Mouse (Mus musculus) hindbrain, embryonic 16.5 days (tissue): ENCODE results near the gene Astl. TPM values are rescaled to one million over a fixed set of nuclear protein-coding genes. Genes with fewer than 3 reads are reported as not detected.

Experiments
- ATAC-seq: fragments of 200-750 bp; cut with Nextera tagmentation; 2 replicates; pipeline ENCODE4 v1.8.0; 2017; ENCODE audit warnings: moderate TSS enrichment, moderate library complexity
- H3K27ac ChIP-seq: fragments of 300-500 bp; sonication (generic); 2 replicates; pipeline ENCODE4 v1.5.1; 2014; ENCODE audit warnings: low read depth, mild to moderate bottlenecking, control low read depth, low read length, moderate library complexity
- H3K27me3 ChIP-seq: fragments of 300-500 bp; sonication (generic); replicated peaks from 2 replicates; pipeline ENCODE4 v1.6.1; 2014; ENCODE audit warnings: low read length; ENCODE audit not compliant: control insufficient read depth, insufficient read depth
- H3K36me3 ChIP-seq: fragments of 300-500 bp; sonication (generic); 2 replicates; pipeline ENCODE4 v1.6.1; 2014; ENCODE audit warnings: mild to moderate bottlenecking, low read length, moderate library complexity, mixed read lengths; ENCODE audit not compliant: control insufficient read depth, insufficient read depth
- H3K4me1 ChIP-seq: fragments of 300-500 bp; sonication (generic); 2 replicates; pipeline ENCODE4 v1.6.1; 2014; ENCODE audit warnings: low read depth, low read length; ENCODE audit not compliant: control insufficient read depth, insufficient read depth
- H3K4me2 ChIP-seq: fragments of 300-500 bp; sonication (generic); 2 replicates; pipeline ENCODE4 v1.6.1; 2014; ENCODE audit warnings: mild to moderate bottlenecking, low read length, control low read depth, moderate library complexity
- H3K4me3 ChIP-seq: fragments of 300-500 bp; sonication (generic); 2 replicates; pipeline ENCODE4 v1.5.1; 2014; ENCODE audit warnings: mild to moderate bottlenecking, low read length, control low read depth, moderate library complexity
- H3K9ac ChIP-seq: fragments of 300-500 bp; sonication (generic); 2 replicates; pipeline ENCODE4 v1.6.1; 2014; ENCODE audit warnings: low read depth, mild to moderate bottlenecking, control low read depth, low read length, moderate library complexity
- H3K9me3 ChIP-seq: fragments of 300-500 bp; sonication (generic); 2 replicates; pipeline ENCODE4 v1.6.1; 2014; ENCODE audit warnings: mild to moderate bottlenecking, low read length, moderate library complexity; ENCODE audit not compliant: control insufficient read depth
- WGBS: fragments of 180-500 bp; shearing (Covaris S2); extraction: QIAGEN DNeasy Blood & Tissue Kit; methylation state at CpG from one replicate; pipeline ENCODE4 v1.1.7; 2014; 5-methylcytosine and 5-hydroxymethylcytosine counted together
- polyA plus RNA-seq: library from polyadenylated mRNA; unstranded; fragments of >200 nt; fragmentation: Nextera tagmentation; extraction: Ambion mirVana; gene quantifications from 2 replicates; pipeline ENCODE4 v1.2.1, GENCODE M21; 2015

Gene Astl
- polyA plus RNA-seq, 1 experiment from 2014 or later, result not detected

DNA sequence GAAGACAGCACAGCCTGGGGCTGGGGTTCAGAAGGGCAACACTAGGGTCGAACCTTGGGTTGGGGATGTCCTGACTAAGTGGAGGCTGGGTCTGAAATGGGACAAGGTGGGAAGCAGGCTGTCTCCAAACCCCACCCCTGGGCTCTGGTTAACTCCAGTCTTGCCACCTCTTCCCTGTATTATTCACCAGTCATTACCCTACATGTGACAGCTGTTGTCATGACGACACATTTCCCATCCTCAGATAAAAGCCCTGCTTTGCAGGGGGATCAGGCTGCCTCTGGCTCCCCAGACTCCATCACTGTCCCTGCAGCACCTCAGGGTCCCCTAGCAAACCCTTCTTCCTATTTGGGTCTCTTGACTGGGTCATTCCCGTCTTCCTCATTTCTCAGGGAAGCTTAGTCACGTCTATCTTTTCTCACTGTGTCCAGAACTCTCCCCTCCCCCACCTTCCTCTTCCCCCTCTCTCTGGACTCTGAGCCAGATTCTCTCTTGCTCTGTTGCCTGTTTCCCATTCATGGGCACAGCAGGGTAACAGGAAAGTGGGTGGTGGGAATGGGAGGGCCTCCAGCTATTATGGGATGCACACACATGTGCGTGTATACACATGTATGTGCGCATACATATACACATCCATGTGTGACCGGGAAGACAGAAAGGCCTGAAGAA lies 39.6 kb downstream of the Astl start:
- Histone ChIP-seq H3K36me3 (no peaks in the 10 kb centered on the region), H3K9ac (no peak overlapping the region), H3K4me2 (no peak overlapping the region), H3K27ac (no peak overlapping the region), H3K9me3 (no peaks in the 10 kb centered on the region), H3K4me3 (no peak overlapping the region), H3K4me1 (no peaks in the 10 kb centered on the region; the same call in none of the 2 replicates), H3K27me3 (no peaks in the 10 kb centered on the region)
- 56% methylated on average over 7 of the region's 7 CpGs for WGBS
- peak; percentile 52; the same call in 1 of the 2 replicates for ATAC-seq

- no peak for ATAC-seq
- 71% methylated on average over 7 of the region's 7 CpGs for WGBS
Measured at GRCm38 (mm10) chr2:127378611-127378990, 40.2 kb downstream of the Astl start.

DNA sequence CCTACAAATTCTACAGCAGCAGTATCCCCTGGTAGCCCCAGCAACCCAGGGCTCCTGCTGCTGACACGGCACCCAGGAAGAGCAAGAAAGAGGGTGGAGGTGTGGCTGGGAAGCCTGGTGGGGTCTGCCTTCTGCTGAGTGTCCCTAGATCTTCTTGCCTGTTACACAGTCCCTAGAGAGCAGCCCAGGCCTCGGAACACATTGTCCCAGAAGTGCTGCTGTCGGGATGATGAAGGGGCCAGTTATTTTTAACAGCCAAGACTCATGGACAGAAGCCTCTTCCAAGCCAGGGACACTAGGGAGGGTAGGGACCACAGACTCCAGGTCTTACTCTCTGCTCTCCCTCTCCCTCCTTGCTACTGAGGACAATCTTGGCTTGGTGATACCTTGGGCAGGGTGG lies 40.8 kb downstream of the Astl start:
- no peaks in the 10 kb centered on the region; the same call in none of the 2 replicates for H3K4me1 ChIP-seq
- WGBS, result 68% methylated on average over 3 of the region's 3 CpGs
- H3K4me3 ChIP-seq, result no peak overlapping the region
- no peak overlapping the region for H3K4me2 ChIP-seq
- no peaks in the 10 kb centered on the region for H3K27me3 ChIP-seq
- no peaks in the 10 kb centered on the region for H3K9me3 ChIP-seq
- ATAC-seq, result no peak
- no peak overlapping the region for H3K27ac ChIP-seq
- H3K36me3 ChIP-seq, result no peaks in the 10 kb centered on the region
- H3K9ac ChIP-seq, result no peak overlapping the region

More at GRCm38 (mm10) chr2:127378611-127378990, 40.2 kb downstream of the Astl start:
- Histone ChIP-seq H3K27me3 (no peaks in the 10 kb centered on the region), H3K4me1 (no peaks in the 10 kb centered on the region; the same call in none of the 2 replicates), H3K4me2 (no peak overlapping the region), H3K9ac (no peak overlapping the region), H3K27ac (no peak overlapping the region), H3K4me3 (no peak overlapping the region), H3K36me3 (no peaks in the 10 kb centered on the region), H3K9me3 (no peaks in the 10 kb centered on the region)

DNA sequence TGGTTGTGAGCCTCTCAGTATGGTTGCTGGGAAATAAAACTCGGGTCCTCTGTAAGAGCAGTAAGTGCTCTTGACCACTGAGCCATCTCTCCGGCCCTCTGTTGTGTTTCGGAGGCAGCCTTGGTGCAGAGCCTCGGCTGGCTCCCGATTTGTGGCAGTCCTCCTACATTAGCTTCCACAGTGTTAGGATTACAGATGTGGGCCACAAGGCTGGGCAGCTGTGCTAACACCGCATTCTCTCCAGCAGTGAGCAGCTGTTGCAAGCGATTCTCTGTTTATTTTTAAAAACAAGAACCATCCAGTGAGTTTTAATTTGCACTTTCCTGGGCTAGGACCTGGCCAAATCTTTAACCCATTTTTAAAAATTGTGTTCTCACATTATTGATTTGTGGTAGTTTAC lies 45.4 kb downstream of the Astl start:
- H3K36me3 ChIP-seq, result no peaks in the 10 kb centered on the region
- H3K27me3 ChIP-seq, result no peaks in the 10 kb centered on the region
- no peak overlapping the region for H3K27ac ChIP-seq
- no peaks in the 10 kb centered on the region for H3K9me3 ChIP-seq
- no peaks in the 10 kb centered on the region for H3K4me1 ChIP-seq
- WGBS, result 65% methylated on average over 7 of the region's 7 CpGs
- H3K9ac ChIP-seq, result no peak overlapping the region
- H3K4me3 ChIP-seq, result no peak overlapping the region
- no peak for ATAC-seq
- no peak overlapping the region for H3K4me2 ChIP-seq

DNA sequence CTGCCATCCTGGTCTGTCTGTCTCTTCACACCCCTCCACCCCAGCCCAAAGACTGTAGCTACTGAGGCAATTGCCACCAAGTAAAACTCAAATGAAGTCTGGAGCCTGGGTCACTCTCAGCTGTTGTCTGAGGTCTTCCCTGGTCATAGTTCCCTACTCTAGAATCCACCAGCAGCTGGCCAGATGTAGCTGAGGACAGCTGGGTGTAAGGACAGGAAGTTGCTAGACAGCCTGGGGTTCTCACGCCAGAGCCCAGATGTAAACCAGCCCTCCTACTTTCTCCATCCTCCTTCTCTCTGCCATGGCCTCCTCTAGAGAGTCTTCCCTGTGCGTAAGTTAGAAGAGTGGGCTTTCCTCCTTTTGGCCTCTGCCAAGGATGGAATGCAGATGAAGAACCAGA lies 49.1 kb downstream of the Astl start:
- no peak for ATAC-seq

DNA sequence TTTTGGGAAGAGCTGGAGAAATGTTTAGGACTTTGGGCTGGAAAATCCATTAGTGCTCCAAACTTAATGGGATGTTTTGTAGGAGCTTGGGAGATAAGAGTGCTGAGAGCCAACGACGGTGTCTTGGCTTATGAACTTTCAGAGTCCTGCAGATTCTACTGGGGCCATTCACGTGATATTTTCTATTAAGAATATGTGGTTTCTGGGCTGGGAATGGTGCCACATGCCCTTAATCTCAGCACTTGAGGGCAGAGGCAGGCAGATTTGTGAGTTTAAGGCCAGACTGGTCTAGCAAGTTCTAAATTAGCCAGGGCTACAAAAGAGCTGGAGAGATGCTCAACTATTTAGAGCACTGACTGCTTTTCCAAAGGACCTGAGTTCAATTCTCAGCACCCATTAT lies 51.9 kb downstream of the Astl start:
- H3K4me2 ChIP-seq, result no peak overlapping the region
- no peak for ATAC-seq
- H3K27ac ChIP-seq, result no peak overlapping the region
- no peaks in the 10 kb centered on the region for H3K36me3 ChIP-seq
- H3K27me3 ChIP-seq, result no peaks in the 10 kb centered on the region
- H3K4me1 ChIP-seq, result no peaks in the 10 kb centered on the region
- 83% methylated on average over 3 of the region's 3 CpGs for WGBS
- H3K4me3 ChIP-seq, result no peak overlapping the region
- H3K9ac ChIP-seq, result no peak overlapping the region
- H3K9me3 ChIP-seq, result no peaks in the 10 kb centered on the region

More for the DNA sequence above, 49.1 kb downstream of the Astl start:
- no peak overlapping the region for H3K4me3 ChIP-seq
- H3K9ac ChIP-seq, result no peak overlapping the region
- no peaks in the 10 kb centered on the region for H3K9me3 ChIP-seq
- no peaks in the 10 kb centered on the region for H3K27me3 ChIP-seq
- H3K36me3 ChIP-seq, result no peaks in the 10 kb centered on the region
- no peak overlapping the region for H3K27ac ChIP-seq
- H3K4me1 ChIP-seq, result no peaks in the 10 kb centered on the region
- H3K4me2 ChIP-seq, result no peak overlapping the region
- 81% methylated on average over 2 of the region's 2 CpGs for WGBS

GRCm38 (mm10) chr2:127390846-127391245 lies 52.4 kb downstream of the Astl start:
- ATAC-seq, result 0 out of 2 replicates have a peak, but pooled peaks have one; percentile 27
- 49% methylated on average over 4 of the region's 4 CpGs for WGBS
- H3K27me3 ChIP-seq, result no peaks in the 10 kb centered on the region
- H3K4me2 ChIP-seq, result no peak overlapping the region
- no peaks in the 10 kb centered on the region for H3K36me3 ChIP-seq
- H3K9me3 ChIP-seq, result no peaks in the 10 kb centered on the region
- no peaks in the 10 kb centered on the region for H3K4me1 ChIP-seq
- H3K27ac ChIP-seq, result no peak overlapping the region
- H3K9ac ChIP-seq, result no peak overlapping the region
- H3K4me3 ChIP-seq, result no peak overlapping the region

- Histone ChIP-seq H3K36me3 (no peaks in the 10 kb centered on the region), H3K9me3 (no peaks in the 10 kb centered on the region), H3K4me1 (no peaks in the 10 kb centered on the region), H3K4me3 (no peak overlapping the region), H3K9ac (no peak overlapping the region), H3K4me2 (no peak overlapping the region), H3K27me3 (no peaks in the 10 kb centered on the region), H3K27ac (no peak overlapping the region)
- no peak for ATAC-seq
- 76% methylated on average over 3 of the region's 3 CpGs for WGBS
Measured at GRCm38 (mm10) chr2:127391323-127391722, 52.9 kb downstream of the Astl start.

GRCm38 (mm10) chr2:127394606-127395161 lies 56.2 kb downstream of the Astl start:
- no peak overlapping the region for H3K9ac ChIP-seq
- H3K4me3 ChIP-seq, result no peak overlapping the region
- no peaks in the 10 kb centered on the region for H3K36me3 ChIP-seq
- WGBS, result 84% methylated on average over 5 of the region's 5 CpGs
- no peaks in the 10 kb centered on the region for H3K27me3 ChIP-seq
- H3K4me1 ChIP-seq, result no peaks in the 10 kb centered on the region
- H3K9me3 ChIP-seq, result no peaks in the 10 kb centered on the region
- ATAC-seq, result no peak
- no peak overlapping the region for H3K27ac ChIP-seq
- H3K4me2 ChIP-seq, result no peak overlapping the region
